Mouse (Mus musculus) limb, embryonic 12.5 days (tissue): Measurements from ENCODE around the gene Tmod2. TPM values are rescaled to one million over a fixed set of nuclear protein-coding genes. Genes with fewer than 3 reads are reported as not detected.
"Not testable (repeated sequence)": the region's sequence is repeated elsewhere in the genome, so short reads cannot be mapped to it uniquely, and the experiment has no call there.

Experiments used
- ATAC-seq: fragments of 200-750 bp; cut with Nextera tagmentation; 2 replicates; pipeline ENCODE4 v1.8.0; 2017; ENCODE audit warnings: low read depth, moderate TSS enrichment; ENCODE audit not compliant: insufficient number of reproducible peaks, insufficient read depth, low FRiP score, low TSS enrichment
- H3K27ac ChIP-seq: fragments of 300-500 bp; sonication (generic); 2 replicates; pipeline ENCODE4 v1.5.1; 2016; ENCODE audit warnings: mild to moderate bottlenecking, moderate library complexity
- H3K27me3 ChIP-seq: fragments of 300-500 bp; sonication (generic); 2 replicates; pipeline ENCODE4 v1.6.1; 2016; ENCODE audit warnings: mild to moderate bottlenecking, moderate library complexity
- H3K36me3 ChIP-seq: fragments of 300-500 bp; sonication (generic); 2 replicates; pipeline ENCODE4 v1.6.1; 2016; ENCODE audit warnings: mild to moderate bottlenecking, moderate library complexity
- H3K4me1 ChIP-seq: fragments of 300-500 bp; sonication (generic); replicated peaks from 2 replicates; pipeline ENCODE4 v1.6.1; 2016
- H3K4me2 ChIP-seq: fragments of 300-500 bp; sonication (generic); 2 replicates; pipeline ENCODE4 v1.6.1; 2016; ENCODE audit warnings: mild to moderate bottlenecking, moderate library complexity
- H3K4me3 ChIP-seq: fragments of 300-500 bp; sonication (generic); replicated peaks from 2 replicates; pipeline ENCODE4 v1.5.1; 2016; ENCODE audit warnings: mild to moderate bottlenecking
- H3K9ac ChIP-seq: fragments of 300-500 bp; sonication (generic); replicated peaks from 2 replicates; pipeline ENCODE4 v1.6.1; 2016; ENCODE audit warnings: mild to moderate bottlenecking, moderate library complexity
- H3K9me3 ChIP-seq: fragments of 300-500 bp; sonication (generic); 2 replicates; pipeline ENCODE4 v1.6.1; 2016; ENCODE audit warnings: mild to moderate bottlenecking, moderate library complexity
- WGBS: fragments of 180-500 bp; shearing (Covaris S2); methylation state at CpG from one replicate; pipeline ENCODE4 v1.1.7; 2016; 5-methylcytosine and 5-hydroxymethylcytosine counted together
- polyA plus RNA-seq: library from polyadenylated mRNA; unstranded; fragments of >200 nt; fragmentation: Nextera tagmentation; extraction: Ambion mirVana; gene quantifications from 2 replicates; pipeline ENCODE4 v1.2.1, GENCODE M21; 2016

Gene Tmod2
- polyA plus RNA-seq = 26.7 and 27.3 TPM in 2 replicates

DNA sequence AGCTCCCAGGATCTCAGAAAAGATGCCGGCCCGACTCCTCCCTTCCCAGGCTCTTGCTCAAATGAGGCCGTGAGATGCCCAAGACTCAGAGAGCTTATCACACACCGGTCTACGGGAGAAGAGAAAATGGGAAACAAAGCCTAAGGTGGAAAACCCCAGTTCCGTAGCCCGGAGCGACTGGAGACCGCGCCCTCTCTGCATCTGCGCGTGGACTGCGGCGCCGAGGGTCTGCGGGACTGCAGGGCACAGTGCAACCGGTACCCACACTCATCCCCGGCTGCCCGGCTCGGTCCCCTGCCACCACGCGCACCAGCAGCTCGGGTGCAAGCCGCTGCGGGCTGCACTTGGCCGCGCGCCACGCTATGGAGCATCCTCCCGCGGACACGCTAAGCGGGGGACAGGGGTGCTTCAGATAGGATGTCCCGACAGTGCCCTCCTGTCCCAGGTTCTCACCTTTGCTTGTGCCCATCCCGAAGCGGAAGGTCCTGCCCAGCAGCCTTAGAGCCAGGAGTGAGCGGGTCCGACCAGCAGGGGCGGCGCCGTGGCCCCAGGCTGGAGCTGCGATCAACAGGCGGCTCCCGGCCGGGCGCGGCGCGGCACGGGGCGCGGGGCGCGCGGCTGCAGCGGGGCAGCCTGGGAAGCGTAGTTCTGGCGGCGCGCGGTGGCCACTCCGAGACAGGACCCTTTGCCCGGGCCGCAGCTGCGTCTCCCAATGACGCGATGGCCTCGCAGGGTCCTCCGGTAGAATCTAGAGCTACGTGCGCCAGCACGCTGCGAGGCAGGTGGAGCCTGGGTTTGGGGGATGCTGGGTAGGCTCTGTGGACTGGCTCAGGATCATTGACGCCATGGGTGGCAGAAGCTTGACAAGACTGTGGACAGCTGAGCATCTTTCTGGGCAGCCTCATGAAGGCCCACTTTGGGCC lies at the start of gene Tmod2:
Gene Tmod2 (minus strand): TSS at position 755 of the 923 bp plus-strand sequence.
- ATAC-seq = peak; percentile 91
- Histone ChIP-seq H3K9ac (peak within 1 kb of the TSS; percentile 81), H3K9me3 (no peaks in the 10 kb centered on the region), H3K27ac (peak within 1 kb of the TSS; percentile 41; the same call in 1 of the 2 replicates), H3K36me3 (no peaks in the 10 kb centered on the region), H3K4me2 (peak within 1 kb of the TSS; percentile 84), H3K4me1 (peaks cover 3% of the 10 kb centered on the region; the same call in 1 of the 2 replicates), H3K4me3 (peak within 1 kb of the TSS; percentile 82), H3K27me3 (peaks cover 3% of the 10 kb centered on the region; the same call in 1 of the 2 replicates)
- WGBS = under 1% methylated on average over 72 of the region's 74 CpGs

- H3K9ac ChIP-seq = no peak overlapping the region
- no peaks in the 10 kb centered on the region for H3K4me1 ChIP-seq
- H3K9me3 ChIP-seq = no peaks in the 10 kb centered on the region
- H3K4me2 ChIP-seq = no peak overlapping the region
- no peaks in the 10 kb centered on the region for H3K36me3 ChIP-seq
- no peak overlapping the region for H3K27ac ChIP-seq
- H3K27me3 ChIP-seq = no peaks in the 10 kb centered on the region
- no peak overlapping the region for H3K4me3 ChIP-seq
- 84% methylated on average over 8 of the region's 8 CpGs for WGBS
- no peak for ATAC-seq
These were observed 49.8 kb upstream of the Tmod2 start for GRCm38 (mm10) chr9:75660917-75661316.

- WGBS = 76% methylated on average over 3 of the region's 3 CpGs
- H3K4me1 ChIP-seq, H3K9ac ChIP-seq, H3K4me2 ChIP-seq, H3K4me3 ChIP-seq, H3K9me3 ChIP-seq, ATAC-seq, H3K27me3 ChIP-seq, H3K36me3 ChIP-seq, H3K27ac ChIP-seq: not testable (repeated sequence)
These were observed 45.3 kb upstream of the Tmod2 start for GRCm38 (mm10) chr9:75656456-75656855.

DNA sequence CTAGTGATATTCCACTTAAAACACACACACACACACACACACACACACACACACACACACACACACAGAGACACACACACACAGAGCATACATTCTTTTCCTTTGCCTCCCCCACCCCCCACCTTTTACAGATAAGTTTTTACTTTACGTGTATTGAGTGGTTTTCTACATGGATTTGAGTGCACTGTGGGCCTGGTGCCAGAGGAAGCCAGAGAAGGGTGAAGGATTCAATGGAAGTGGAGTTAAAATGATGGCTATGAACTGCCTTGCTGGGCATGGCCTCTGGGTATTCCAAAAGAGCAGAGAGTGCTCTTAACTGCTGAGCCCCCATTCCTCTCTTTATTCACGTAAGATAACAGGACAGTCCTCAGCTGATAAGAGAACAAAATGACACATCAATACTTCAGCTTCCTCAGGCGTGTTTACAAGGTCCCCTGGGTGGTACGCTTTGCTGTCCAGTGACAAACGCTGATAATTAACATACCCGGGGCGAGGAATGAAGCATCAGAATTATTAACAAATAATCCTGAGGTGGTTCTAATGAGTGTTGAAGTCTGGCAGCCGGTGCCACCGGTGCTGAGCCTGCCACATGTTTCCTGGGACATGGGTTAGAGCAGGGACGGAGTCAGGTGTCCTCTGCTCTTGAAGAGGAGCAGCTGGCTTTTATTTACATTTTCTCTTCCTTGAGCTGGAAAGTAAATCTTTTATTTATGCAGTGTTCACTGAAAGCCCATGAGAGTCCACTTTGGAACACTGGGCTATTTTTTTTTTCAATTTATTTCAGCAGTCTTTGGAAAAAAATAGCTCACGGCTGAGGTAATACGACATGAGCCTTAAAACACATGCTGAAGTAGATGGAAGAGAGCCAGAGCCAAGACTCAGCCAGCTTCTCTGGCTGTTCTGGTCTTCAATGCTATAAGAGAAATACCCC lies 43.1 kb upstream of the Tmod2 start:
- ATAC-seq = peak; percentile 47; the same call in 1 of the 2 replicates
- Histone ChIP-seq H3K36me3 (no peaks in the 10 kb centered on the region), H3K27me3 (no peaks in the 10 kb centered on the region), H3K4me1 (peaks cover 10% of the 10 kb centered on the region), H3K4me3 (no peak overlapping the region), H3K27ac (peak overlapping the region; percentile 62), H3K9me3 (no peaks in the 10 kb centered on the region), H3K4me2 (no peak overlapping the region), H3K9ac (no peak overlapping the region)
- 48% methylated on average over 12 of the region's 12 CpGs for WGBS

DNA sequence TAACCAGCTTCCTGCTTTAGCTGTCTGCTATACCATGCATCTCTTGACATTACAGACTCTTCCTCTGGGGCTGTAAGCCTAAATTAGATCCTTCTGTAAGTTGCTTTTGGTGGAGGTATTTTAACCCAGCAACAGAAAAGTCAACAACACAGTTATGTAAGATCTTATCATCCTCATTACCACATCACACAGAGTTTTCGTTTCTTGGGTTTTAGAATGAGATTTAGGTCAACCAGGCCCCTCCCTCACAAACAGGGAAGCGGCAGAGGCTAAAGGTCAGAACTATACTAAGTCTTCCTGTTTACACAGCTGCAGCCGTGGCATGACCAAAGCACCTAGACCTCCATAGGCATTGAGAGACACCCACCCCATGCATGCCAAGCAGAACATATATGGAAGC lies 34.3 kb upstream of the Tmod2 start:
- Histone ChIP-seq H3K4me3 (no peak overlapping the region), H3K4me2 (no peak overlapping the region), H3K4me1 (0 out of 2 replicates have a peak, but pooled peaks cover 4% of the 10 kb centered on the region), H3K36me3 (no peaks in the 10 kb centered on the region), H3K27ac (no peak overlapping the region), H3K27me3 (no peaks in the 10 kb centered on the region), H3K9ac (no peak overlapping the region), H3K9me3 (no peaks in the 10 kb centered on the region; the same call in 1 of the 2 replicates)
- WGBS = 58% methylated on average over 3 of the region's 3 CpGs
- no peak for ATAC-seq

- 86% methylated on average over 4 of the region's 4 CpGs for WGBS
These were observed 23.1 kb upstream of the Tmod2 start for GRCm38 (mm10) chr9:75634226-75634625.

DNA sequence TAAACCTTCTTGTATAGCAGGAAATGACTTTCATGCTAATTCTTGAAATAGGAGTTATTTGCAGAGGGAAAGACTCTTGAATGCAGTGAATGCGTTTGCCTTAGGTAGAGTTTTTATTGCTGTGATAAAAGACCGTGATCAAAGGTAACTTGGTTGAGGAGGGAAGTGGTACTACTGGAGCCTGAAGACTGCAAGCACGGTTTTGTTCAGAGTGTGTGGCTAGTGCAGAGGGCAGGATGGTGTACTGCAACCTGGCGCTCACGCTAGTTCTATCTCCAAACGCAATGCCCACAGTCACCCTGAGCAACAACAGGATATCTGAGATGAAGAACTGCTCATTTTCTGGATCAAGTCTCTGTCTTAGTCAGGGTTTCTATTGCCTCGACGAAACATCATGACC lies 22.5 kb upstream of the Tmod2 start:
- Histone ChIP-seq H3K9me3 (no peaks in the 10 kb centered on the region), H3K9ac (no peak overlapping the region), H3K27me3 (no peaks in the 10 kb centered on the region), H3K4me3 (no peak overlapping the region), H3K4me2 (no peak overlapping the region), H3K4me1 (peaks cover 4% of the 10 kb centered on the region; the same call in 1 of the 2 replicates), H3K27ac (no peak overlapping the region), H3K36me3 (peaks cover 14% of the 10 kb centered on the region)
- no peak for ATAC-seq
- WGBS = 76% methylated on average over 8 of the region's 8 CpGs

More at GRCm38 (mm10) chr9:75634226-75634625, 23.1 kb upstream of the Tmod2 start:
- H3K27ac ChIP-seq = no peak overlapping the region
- no peak overlapping the region for H3K4me2 ChIP-seq
- ATAC-seq = no peak
- no peaks in the 10 kb centered on the region for H3K27me3 ChIP-seq
- H3K36me3 ChIP-seq = peaks cover 14% of the 10 kb centered on the region
- H3K4me3 ChIP-seq = no peak overlapping the region
- no peaks in the 10 kb centered on the region for H3K9me3 ChIP-seq
- no peak overlapping the region for H3K9ac ChIP-seq
- H3K4me1 ChIP-seq = peaks cover 4% of the 10 kb centered on the region; the same call in 1 of the 2 replicates

GRCm38 (mm10) chr9:75632902-75633301 lies 21.8 kb upstream of the Tmod2 start:
- H3K9me3 ChIP-seq = no peaks in the 10 kb centered on the region
- no peak overlapping the region for H3K4me3 ChIP-seq
- H3K4me2 ChIP-seq = no peak overlapping the region
- no peak for ATAC-seq
- H3K27me3 ChIP-seq = no peaks in the 10 kb centered on the region
- H3K4me1 ChIP-seq = peaks cover 4% of the 10 kb centered on the region; the same call in 1 of the 2 replicates
- 75% methylated on average over 1 of the region's 1 CpGs for WGBS
- H3K36me3 ChIP-seq = peaks cover 8% of the 10 kb centered on the region
- H3K9ac ChIP-seq = no peak overlapping the region
- H3K27ac ChIP-seq = no peak overlapping the region

DNA sequence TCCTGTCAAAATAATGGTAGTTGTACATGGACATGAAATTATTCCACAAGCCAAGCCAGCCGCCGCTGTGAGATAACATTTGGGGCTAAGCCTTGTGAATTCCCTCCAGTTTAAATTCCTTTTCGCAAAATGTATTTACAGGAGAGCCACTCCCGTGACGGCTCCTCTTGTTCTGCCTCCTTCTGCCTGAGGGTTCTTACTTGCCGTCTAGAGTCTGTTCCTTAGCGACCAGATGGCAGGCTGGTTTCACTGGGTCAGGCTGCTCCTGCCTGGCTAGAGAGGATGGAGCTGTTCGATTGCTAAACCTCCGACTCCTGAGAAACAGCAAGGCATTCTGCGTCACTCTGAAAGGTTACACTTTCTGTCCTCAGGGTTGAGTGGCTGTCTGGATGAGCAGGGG lies 21.0 kb upstream of the Tmod2 start:
- Histone ChIP-seq H3K4me1 (peaks cover 4% of the 10 kb centered on the region; the same call in 1 of the 2 replicates), H3K4me2 (no peak overlapping the region), H3K9me3 (no peaks in the 10 kb centered on the region), H3K27ac (0 out of 2 replicates have a peak overlapping the region, but pooled peaks have one; percentile 30), H3K27me3 (no peaks in the 10 kb centered on the region), H3K36me3 (peaks cover 2% of the 10 kb centered on the region), H3K4me3 (no peak overlapping the region), H3K9ac (no peak overlapping the region)
- no peak for ATAC-seq
- 50% methylated on average over 10 of the region's 10 CpGs for WGBS

- no peak overlapping the region for H3K9ac ChIP-seq
- H3K4me2 ChIP-seq = no peak overlapping the region
- WGBS = 79% methylated on average over 8 of the region's 8 CpGs
- no peak overlapping the region for H3K4me3 ChIP-seq
- no peaks in the 10 kb centered on the region; the same call in 1 of the 2 replicates for H3K36me3 ChIP-seq
- H3K27me3 ChIP-seq = no peaks in the 10 kb centered on the region
- ATAC-seq = no peak
- H3K4me1 ChIP-seq = peaks cover 4% of the 10 kb centered on the region; the same call in 1 of the 2 replicates
- H3K9me3 ChIP-seq = no peaks in the 10 kb centered on the region
- H3K27ac ChIP-seq = no peak overlapping the region
These were observed 19.8 kb upstream of the Tmod2 start for GRCm38 (mm10) chr9:75630823-75631454.
